Mouse (Mus musculus) midbrain, embryonic 13.5 days (tissue): ENCODE measurements at regions not wholly inside any gene's neighbourhood (a gene's known extent, or its start where the extent isn't known, plus 50 kb on each side); places are given as distances from the start of the nearest gene placed in this dataset.
"Not testable (repeated sequence)": the region's sequence is repeated elsewhere in the genome, so short reads cannot be mapped to it uniquely, and the experiment has no call there.

Source experiments
- ATAC-seq: fragments of 200-750 bp; cut with Nextera tagmentation; 2 replicates; pipeline ENCODE4 v1.8.0; 2017; ENCODE audit warnings: mild to moderate bottlenecking, moderate TSS enrichment, moderate library complexity
- H3K27ac ChIP-seq: fragments of 300-500 bp; sonication (generic); 2 replicates; pipeline ENCODE4 v1.5.1; 2015; ENCODE audit warnings: inconsistent platforms, mild to moderate bottlenecking, moderate library complexity
- H3K27me3 ChIP-seq: fragments of 300-500 bp; sonication (generic); 2 replicates; pipeline ENCODE4 v1.6.1; 2015; ENCODE audit warnings: mild to moderate bottlenecking, inconsistent platforms
- H3K36me3 ChIP-seq: fragments of 300-500 bp; sonication (generic); 2 replicates; pipeline ENCODE4 v1.6.1; 2015; ENCODE audit warnings: mild to moderate bottlenecking, inconsistent platforms
- H3K4me1 ChIP-seq: fragments of 300-500 bp; sonication (generic); replicated peaks from 2 replicates; pipeline ENCODE4 v1.6.1; 2015; ENCODE audit warnings: inconsistent platforms
- H3K4me2 ChIP-seq: fragments of 300-500 bp; sonication (generic); replicated peaks from 2 replicates; pipeline ENCODE4 v1.6.1; 2015; ENCODE audit warnings: moderate library complexity, mild to moderate bottlenecking, inconsistent platforms
- H3K4me3 ChIP-seq: fragments of 300-500 bp; sonication (generic); replicated peaks from 2 replicates; pipeline ENCODE4 v1.5.1; 2015; ENCODE audit warnings: mild to moderate bottlenecking, inconsistent platforms
- H3K9ac ChIP-seq: fragments of 300-500 bp; sonication (generic); replicated peaks from 2 replicates; pipeline ENCODE4 v1.6.1; 2015; ENCODE audit warnings: mild to moderate bottlenecking, inconsistent platforms
- H3K9me3 ChIP-seq: fragments of 300-500 bp; sonication (generic); 2 replicates; pipeline ENCODE4 v1.6.1; 2016; ENCODE audit warnings: mild to moderate bottlenecking, inconsistent platforms
- WGBS: fragments of 180-500 bp; shearing (Covaris S2); methylation state at CpG from one replicate; pipeline ENCODE4 v1.1.7; 2015; 5-methylcytosine and 5-hydroxymethylcytosine counted together

- no peak for ATAC-seq
- Histone ChIP-seq H3K9ac (no peak overlapping the region), H3K4me2 (no peak overlapping the region), H3K9me3 (no peaks in the 10 kb centered on the region), H3K27ac (no peak overlapping the region), H3K36me3 (no peaks in the 10 kb centered on the region), H3K4me3 (no peak overlapping the region), H3K27me3 (no peaks in the 10 kb centered on the region), H3K4me1 (no peaks in the 10 kb centered on the region)
- WGBS = 65% methylated on average over 2 of the region's 2 CpGs
Measured at GRCm38 (mm10) chr14:90488301-90488700, 2017.1 kb upstream of the Pcdh20 start.

GRCm38 (mm10) chr14:90447971-90448370 lies 1976.8 kb upstream of the Pcdh20 start:
- Histone ChIP-seq H3K36me3 (no peaks in the 10 kb centered on the region), H3K9ac (no peak overlapping the region), H3K27ac (no peak overlapping the region), H3K4me3 (no peak overlapping the region), H3K27me3 (no peaks in the 10 kb centered on the region), H3K9me3 (no peaks in the 10 kb centered on the region), H3K4me1 (no peaks in the 10 kb centered on the region), H3K4me2 (no peak overlapping the region)
- 83% methylated on average over 2 of the region's 2 CpGs for WGBS
- no peak for ATAC-seq

DNA sequence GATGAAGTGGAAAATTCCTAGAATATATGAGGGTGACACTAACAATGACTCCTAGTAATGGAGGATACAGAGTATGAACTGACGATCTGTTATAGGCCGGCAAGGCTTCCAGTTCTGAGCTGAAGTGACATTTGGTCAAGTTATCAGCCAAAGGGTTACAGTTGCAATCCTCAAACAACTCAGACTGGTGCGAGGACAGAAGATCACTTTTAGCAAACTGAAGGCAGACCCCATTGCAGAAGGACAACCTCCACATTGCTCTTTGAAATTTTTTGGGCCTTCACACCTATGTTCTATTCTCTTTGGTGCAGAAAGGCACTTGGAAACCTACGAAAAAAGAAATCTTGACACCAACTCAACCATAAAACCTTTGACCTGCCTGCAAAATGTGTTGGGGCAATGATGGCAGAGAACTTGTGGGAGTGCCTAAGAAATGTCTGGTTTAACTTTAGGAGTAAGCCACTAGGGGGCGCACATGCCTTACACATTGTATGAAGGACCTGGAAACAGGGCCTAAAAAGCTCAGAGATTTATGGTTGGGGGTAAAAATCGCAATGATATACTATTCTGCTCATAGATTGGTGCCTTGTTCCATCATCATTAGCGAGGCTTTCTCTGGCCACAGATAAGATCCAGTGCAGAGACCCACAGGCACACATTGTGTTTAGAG lies 1961.8 kb upstream of the Pcdh20 start:
- 48% methylated on average over 7 of the region's 7 CpGs for WGBS
- no peaks in the 10 kb centered on the region for H3K4me1 ChIP-seq
- H3K4me2 ChIP-seq = no peak overlapping the region
- no peak overlapping the region for H3K9ac ChIP-seq
- H3K27ac ChIP-seq = no peak overlapping the region
- no peaks in the 10 kb centered on the region for H3K27me3 ChIP-seq
- peak; percentile 76 for ATAC-seq
- no peaks in the 10 kb centered on the region for H3K9me3 ChIP-seq
- H3K36me3 ChIP-seq = no peaks in the 10 kb centered on the region
- H3K4me3 ChIP-seq = no peak overlapping the region

DNA sequence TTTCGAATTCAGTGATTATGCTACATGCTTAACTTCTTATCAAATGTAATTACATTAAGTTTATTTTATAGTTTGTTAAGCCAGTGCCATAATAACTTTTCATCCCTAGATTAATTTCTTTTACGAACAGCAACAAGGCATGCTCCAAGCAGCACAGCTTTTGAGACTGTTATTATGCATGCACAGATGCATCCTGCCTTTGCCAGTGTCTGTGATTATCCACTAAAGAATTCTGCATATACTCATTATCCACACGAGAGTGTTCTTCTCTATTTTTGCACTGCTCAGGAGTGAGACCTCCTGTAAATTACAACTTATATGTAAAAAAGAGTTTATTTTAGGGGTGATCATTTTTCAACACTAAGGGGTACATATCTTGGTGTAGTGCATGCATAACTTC lies 1941.5 kb upstream of the Pcdh20 start:
- no peak overlapping the region for H3K4me2 ChIP-seq
- no peak overlapping the region for H3K27ac ChIP-seq
- ATAC-seq = peak; percentile 43; the same call in 1 of the 2 replicates
- 71% methylated on average over 3 of the region's 3 CpGs for WGBS
- H3K27me3 ChIP-seq = no peaks in the 10 kb centered on the region
- H3K9me3 ChIP-seq = no peaks in the 10 kb centered on the region
- H3K36me3 ChIP-seq = no peaks in the 10 kb centered on the region
- H3K4me1 ChIP-seq = no peaks in the 10 kb centered on the region
- no peak overlapping the region for H3K9ac ChIP-seq
- no peak overlapping the region for H3K4me3 ChIP-seq

DNA sequence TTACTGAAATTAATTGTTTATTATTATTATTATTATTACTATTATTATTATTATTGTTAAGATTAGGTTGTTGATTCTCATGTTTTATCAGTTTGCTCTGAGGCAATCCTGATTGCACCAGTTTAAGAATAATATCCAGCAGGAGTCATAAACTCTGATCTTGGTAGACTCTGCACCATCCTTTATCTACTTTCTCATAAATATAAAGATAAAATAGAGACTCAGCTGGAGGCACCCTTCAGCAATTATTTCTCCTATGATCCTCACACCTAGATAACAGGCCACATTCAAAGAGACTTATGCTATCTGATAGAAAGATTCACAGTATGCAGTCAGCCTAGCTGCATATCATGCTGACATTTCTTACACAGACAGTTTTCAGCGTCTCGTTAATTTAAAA lies 1935.2 kb upstream of the Pcdh20 start:
- H3K4me1 ChIP-seq = no peaks in the 10 kb centered on the region
- no peak overlapping the region for H3K9ac ChIP-seq
- no peak overlapping the region for H3K4me2 ChIP-seq
- H3K4me3 ChIP-seq = no peak overlapping the region
- 0 out of 2 replicates have a peak, but pooled peaks have one; percentile 55 for ATAC-seq
- H3K9me3 ChIP-seq = no peaks in the 10 kb centered on the region
- 74% methylated on average over 2 of the region's 2 CpGs for WGBS
- no peak overlapping the region for H3K27ac ChIP-seq
- H3K36me3 ChIP-seq = no peaks in the 10 kb centered on the region
- H3K27me3 ChIP-seq = no peaks in the 10 kb centered on the region

- Histone ChIP-seq H3K4me1 (no peaks in the 10 kb centered on the region), H3K9ac (no peak overlapping the region), H3K4me3 (no peak overlapping the region), H3K27ac (no peak overlapping the region), H3K27me3 (no peaks in the 10 kb centered on the region), H3K36me3 (no peaks in the 10 kb centered on the region), H3K9me3 (no peaks in the 10 kb centered on the region), H3K4me2 (no peak overlapping the region)
- no peak for ATAC-seq
- 96% methylated on average over 1 of the region's 1 CpGs for WGBS
Measured at GRCm38 (mm10) chr14:90405476-90405875, 1934.3 kb upstream of the Pcdh20 start.

DNA sequence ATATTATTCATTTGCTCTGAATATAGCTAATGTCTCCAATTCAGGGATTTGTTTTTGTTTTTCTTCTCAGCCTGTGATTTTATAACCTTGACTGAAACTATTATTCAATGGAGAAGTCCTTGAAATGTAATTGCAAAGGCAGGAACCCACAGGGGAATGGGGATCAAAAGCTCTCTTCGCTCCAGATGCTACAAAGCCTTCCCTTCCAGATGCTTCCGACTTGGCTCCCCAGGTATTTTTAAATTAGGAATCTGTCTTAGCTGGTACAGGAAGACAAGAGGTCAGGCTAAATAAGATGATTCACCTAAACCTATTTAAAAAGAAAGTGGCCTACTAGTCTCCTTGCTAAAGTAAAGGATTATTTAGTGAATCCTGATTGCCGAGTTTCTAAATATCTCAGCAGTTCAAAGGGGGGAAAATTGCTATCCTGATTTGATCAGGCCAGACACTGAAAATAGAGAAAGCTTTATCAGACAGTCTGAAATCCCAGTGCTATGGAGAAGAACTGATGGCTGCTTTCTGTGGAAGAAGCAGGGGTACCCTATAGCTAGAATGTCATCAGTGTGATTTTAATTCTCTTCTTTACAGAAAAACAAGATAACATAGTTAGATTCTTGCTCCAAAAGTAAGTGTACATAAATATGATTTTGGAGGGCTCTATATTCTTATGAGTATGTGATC lies 1896.2 kb upstream of the Pcdh20 start:
- peak; percentile 69; the same call in 1 of the 2 replicates for ATAC-seq
- H3K27ac ChIP-seq = peak overlapping the region; percentile 47
- WGBS = 36% methylated on average over 3 of the region's 3 CpGs
- no peak overlapping the region for H3K4me2 ChIP-seq
- no peaks in the 10 kb centered on the region for H3K4me1 ChIP-seq
- H3K9ac ChIP-seq = no peak overlapping the region
- no peaks in the 10 kb centered on the region for H3K27me3 ChIP-seq
- H3K9me3 ChIP-seq = no peaks in the 10 kb centered on the region
- no peak overlapping the region for H3K4me3 ChIP-seq
- H3K36me3 ChIP-seq = no peaks in the 10 kb centered on the region

GRCm38 (mm10) chr14:90334541-90334940 lies 1863.3 kb upstream of the Pcdh20 start:
- ATAC-seq = peak; percentile 55; the same call in 1 of the 2 replicates
- no peaks in the 10 kb centered on the region for H3K9me3 ChIP-seq
- H3K27me3 ChIP-seq = no peaks in the 10 kb centered on the region
- H3K36me3 ChIP-seq = no peaks in the 10 kb centered on the region
- H3K9ac ChIP-seq = no peak overlapping the region
- no peak overlapping the region for H3K4me3 ChIP-seq
- H3K4me2 ChIP-seq = no peak overlapping the region
- 32% methylated on average over 3 of the region's 3 CpGs for WGBS
- 0 out of 2 replicates have a peak, but pooled peaks cover 4% of the 10 kb centered on the region for H3K4me1 ChIP-seq
- H3K27ac ChIP-seq = no peak overlapping the region

GRCm38 (mm10) chr14:90295456-90295855 lies 1824.3 kb upstream of the Pcdh20 start:
- H3K27me3 ChIP-seq, ATAC-seq, H3K4me2 ChIP-seq, H3K27ac ChIP-seq, H3K36me3 ChIP-seq, H3K9me3 ChIP-seq, H3K4me1 ChIP-seq, H3K9ac ChIP-seq, H3K4me3 ChIP-seq: not testable (repeated sequence)
- WGBS = 95% methylated on average over 17 of the region's 18 CpGs

DNA sequence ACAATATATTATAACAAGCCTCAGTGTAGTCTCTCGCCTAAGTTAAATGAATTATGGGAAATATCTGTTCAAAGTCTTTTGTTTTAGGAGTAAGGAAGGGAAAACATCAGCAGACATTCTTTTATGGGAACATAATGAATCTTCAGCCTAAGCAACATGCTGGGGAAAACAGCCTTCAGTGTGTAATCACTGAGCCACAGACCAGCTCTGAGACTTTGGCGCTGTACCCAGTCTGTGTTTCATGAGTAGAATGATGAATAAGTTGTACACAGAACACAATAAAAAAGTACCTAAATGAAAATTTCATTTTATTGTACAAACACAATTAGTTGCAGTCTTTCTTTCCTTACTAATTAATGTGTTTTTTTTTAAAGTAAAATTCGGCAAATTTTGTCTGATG lies 1774.8 kb upstream of the Pcdh20 start:
- Histone ChIP-seq H3K27ac (no peak overlapping the region), H3K9ac (no peak overlapping the region), H3K4me2 (no peak overlapping the region), H3K27me3 (no peaks in the 10 kb centered on the region), H3K9me3 (no peaks in the 10 kb centered on the region), H3K36me3 (no peaks in the 10 kb centered on the region), H3K4me1 (no peaks in the 10 kb centered on the region), H3K4me3 (no peak overlapping the region)
- WGBS = 82% methylated on average over 3 of the region's 3 CpGs
- no peak for ATAC-seq

- WGBS = 65% methylated on average over 5 of the region's 5 CpGs
- ATAC-seq = no peak
- H3K27me3 ChIP-seq = no peaks in the 10 kb centered on the region
- H3K9ac ChIP-seq = no peak overlapping the region
- H3K4me2 ChIP-seq = no peak overlapping the region
- no peaks in the 10 kb centered on the region for H3K36me3 ChIP-seq
- no peaks in the 10 kb centered on the region for H3K4me1 ChIP-seq
- no peaks in the 10 kb centered on the region for H3K9me3 ChIP-seq
- H3K4me3 ChIP-seq = no peak overlapping the region
- no peak overlapping the region for H3K27ac ChIP-seq
Measured at GRCm38 (mm10) chr14:90232661-90233060, 1761.5 kb upstream of the Pcdh20 start.

- no peak for ATAC-seq
- Histone ChIP-seq H3K4me1 (no peaks in the 10 kb centered on the region), H3K36me3 (no peaks in the 10 kb centered on the region), H3K9me3 (no peaks in the 10 kb centered on the region), H3K4me3 (no peak overlapping the region), H3K27ac (no peak overlapping the region), H3K4me2 (no peak overlapping the region), H3K27me3 (no peaks in the 10 kb centered on the region), H3K9ac (no peak overlapping the region)
Measured at GRCm38 (mm10) chr14:90200294-90200693, 1729.1 kb upstream of the Pcdh20 start.

GRCm38 (mm10) chr14:90197791-90198190 lies 1726.6 kb upstream of the Pcdh20 start:
- Histone ChIP-seq H3K36me3 (no peaks in the 10 kb centered on the region), H3K9me3 (no peaks in the 10 kb centered on the region), H3K9ac (no peak overlapping the region), H3K4me2 (no peak overlapping the region), H3K4me1 (no peaks in the 10 kb centered on the region), H3K27ac (no peak overlapping the region), H3K27me3 (no peaks in the 10 kb centered on the region), H3K4me3 (no peak overlapping the region)
- ATAC-seq = no peak
- 94% methylated on average over 8 of the region's 8 CpGs for WGBS
